Mouse (Mus musculus): ENCODE measurements around the gene Sh3kbp1. TPM values are rescaled to one million over a fixed set of nuclear protein-coding genes. Genes with fewer than 3 reads are reported as not detected.

Gene Sh3kbp1
- total and polyA plus RNA-seq, 3 experiments: 45.4 to 85.8 (median 48.2) TPM

- Histone ChIP-seq H3K4me1 (ENCODE audit: control insufficient read depth in 1 of 2, insufficient read depth in 2 of 2) (no peaks in the 10 kb centered on the region), H3K79me2 (replicated peaks; ENCODE audit: control insufficient read depth, extremely low read depth, insufficient read depth, poor library complexity, severe bottlenecking) (no peaks in the 10 kb centered on the region; the same call in 1 of the 2 replicates), H3K27me3 (replicated peaks) (no peaks in the 10 kb centered on the region), H3K9ac (ENCODE audit: insufficient read depth, low read depth) (no peak overlapping the region), H3K36me3 (replicated peaks in 1 of 2; ENCODE audit: control insufficient read depth in 1 of 2, insufficient read depth in 1 of 2, low read length in 1 of 2) (peaks cover 0 to 51% of the 10 kb centered on the region in 2 experiments), H3K4me2 (ENCODE audit: insufficient read depth, low read depth, poor library complexity, severe bottlenecking) (no peak overlapping the region), H3K9me3 (replicated peaks; ENCODE audit: low read length) (no peaks in the 10 kb centered on the region), H3K27ac (ENCODE audit: insufficient read depth, low read depth) (no peak overlapping the region), H3K4me3 (replicated peaks in 1 of 3; ENCODE audit: low read depth in 2 of 3, low read length in 2 of 3, poor library complexity in 1 of 3) (no peak overlapping the region)
- in situ Hi-C loops (cut with MboI; ENCODE audit: low pct_ligation_motif_present, low pct_unique_long_range_greater_than_20kb, low sequenced_read_pairs) (no loop called here), dilution Hi-C loops (cut with MboI; ENCODE audit: extremely low pct_ligation_motif_present, extremely low pct_unique_long_range_greater_than_20kb, low sequenced_read_pairs) (no loop called here)
- TF ChIP-seq MAX (IDR thresholded peaks at IDR 0.05; ENCODE audit: low read length) (no peak), CTCF (conservative IDR thresholded peaks at IDR 0.05 in 1 of 2, IDR thresholded peaks at IDR 0.05 in 1 of 2; ENCODE audit: low read depth in 2 of 2, low read length in 2 of 2) (no peak)
- no peak for DNase-seq (ENCODE audit: extremely low read depth)
Observed at GRCm38 (mm10) chrX:159953546-159954429, 326.7 kb downstream of the Sh3kbp1 start.

GRCm38 (mm10) chrX:159954430-159954779, 327.3 kb downstream of the Sh3kbp1 start:
- Histone ChIP-seq H3K27ac (ENCODE audit: insufficient read depth, low read depth) (no peak overlapping the region), H3K4me3 (replicated peaks in 1 of 3; ENCODE audit: low read depth in 2 of 3, low read length in 2 of 3, poor library complexity in 1 of 3) (no peak overlapping the region), H3K27me3 (replicated peaks) (no peaks in the 10 kb centered on the region), H3K79me2 (replicated peaks; ENCODE audit: control insufficient read depth, extremely low read depth, insufficient read depth, poor library complexity, severe bottlenecking) (no peaks in the 10 kb centered on the region), H3K4me1 (ENCODE audit: control insufficient read depth in 1 of 2, insufficient read depth in 2 of 2) (no peaks in the 10 kb centered on the region), H3K9ac (ENCODE audit: insufficient read depth, low read depth) (no peak overlapping the region), H3K9me3 (replicated peaks; ENCODE audit: low read length) (no peaks in the 10 kb centered on the region), H3K4me2 (ENCODE audit: insufficient read depth, low read depth, poor library complexity, severe bottlenecking) (no peak overlapping the region), H3K36me3 (replicated peaks in 1 of 2; ENCODE audit: control insufficient read depth in 1 of 2, insufficient read depth in 1 of 2, low read length in 1 of 2) (peaks cover 0 to 52% of the 10 kb centered on the region in 2 experiments)
- in situ Hi-C loops (cut with MboI; ENCODE audit: low pct_ligation_motif_present, low pct_unique_long_range_greater_than_20kb, low sequenced_read_pairs): no loop called here
- dilution Hi-C loops (cut with MboI; ENCODE audit: extremely low pct_ligation_motif_present, extremely low pct_unique_long_range_greater_than_20kb, low sequenced_read_pairs): no loop called here
- no peak for DNase-seq (ENCODE audit: extremely low read depth)
- TF ChIP-seq ZMIZ1 (IDR thresholded peaks at IDR 0.05; ENCODE audit: low read depth, low read length) (no peak), IRF4 (IDR thresholded peaks at IDR 0.05; ENCODE audit: low read depth, low read length) (no peak), ETS1 (conservative IDR thresholded peaks at IDR 0.05; ENCODE audit: low read depth, low read length) (no peak), CHD2 (IDR thresholded peaks at IDR 0.05; ENCODE audit: low read length) (no peak), USF2 (conservative IDR thresholded peaks at IDR 0.05; ENCODE audit: low read depth, low read length) (no peak), TCF12 (IDR thresholded peaks at IDR 0.05; ENCODE audit: low read depth, low read length) (no peak), TBP (conservative IDR thresholded peaks at IDR 0.05; ENCODE audit: low read depth, low read length) (no peak), PAX5 (IDR thresholded peaks at IDR 0.05; ENCODE audit: low read length) (no peak), POLR2AphosphoS2 (IDR thresholded peaks at IDR 0.05; ENCODE audit: low read depth, low read length) (no peak), MAZ (IDR thresholded peaks at IDR 0.05; ENCODE audit: low read depth, low read length) (no peak), MYC (IDR thresholded peaks at IDR 0.05; ENCODE audit: low read depth, low read length) (no peak), HCFC1 (IDR thresholded peaks at IDR 0.05; ENCODE audit: low read depth, low read length) (no peak), NELFE (IDR thresholded peaks at IDR 0.05; ENCODE audit: low read depth, low read length) (no peak), KAT2A (IDR thresholded peaks at IDR 0.05; ENCODE audit: insufficient replicate concordance, low read length) (no peak), JUN (IDR thresholded peaks at IDR 0.05; ENCODE audit: insufficient read depth, low read depth, low read length) (no peak), MXI1 (IDR thresholded peaks at IDR 0.05; ENCODE audit: low read depth, low read length) (no peak), MEF2A (IDR thresholded peaks at IDR 0.05; ENCODE audit: borderline replicate concordance, low read depth, low read length) (no peak), ZC3H11A (IDR thresholded peaks at IDR 0.05; ENCODE audit: low read depth, low read length) (no peak), USF1 (IDR thresholded peaks at IDR 0.05; ENCODE audit: low read depth, low read length) (no peak), ZKSCAN1 (IDR thresholded peaks at IDR 0.05; ENCODE audit: borderline replicate concordance, low read depth, low read length) (no peak)
